In the genomic region with DNA sequence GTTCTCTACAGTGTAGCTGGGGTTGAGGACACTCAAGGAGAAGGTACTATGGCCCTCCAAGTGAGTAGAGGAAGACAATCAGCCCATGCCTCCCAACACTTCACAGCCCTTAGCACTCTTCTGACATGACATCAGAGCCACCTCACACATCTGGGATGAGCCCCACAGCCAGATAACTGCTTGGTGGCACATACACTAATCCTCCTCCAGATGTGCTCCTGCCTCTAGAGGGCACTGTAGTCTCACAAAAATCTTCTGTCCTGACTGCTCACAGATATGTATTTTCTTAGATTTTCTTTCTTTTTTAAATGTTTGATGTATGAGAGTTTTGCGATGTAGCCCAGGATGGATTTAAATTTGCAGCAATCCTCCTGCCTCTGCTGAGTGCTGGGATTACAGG, we compare ENCODE assay signal across 8 mouse cellular contexts. TPM values are rescaled to one million over a fixed set of nuclear protein-coding genes. Genes with fewer than 3 reads are reported as not detected.
DNase-seq lines count a peak whose midpoint lies in the region; ATAC-seq and TF ChIP-seq lines count a peak whose summit lies in the region.
"Had no signal": no experiment of that assay in that cellular context is flagged by ENCODE, and none has a peak within 500 bp of the region (broad histone marks: within the 10 kb centered on the region; RNA-seq: fewer than 3 reads in every experiment).

No protein-coding gene starts in this region.

- intact Hi-C loops in heart, postnatal 36 days (cut with DNase I) = loop anchor here (1.0 to 10.0 kb wide), 3 partner anchors 48 to 184 kb away; no protein-coding TSS in a partner anchor

- no peak overlapping the region for H3K27ac ChIP-seq in layer of hippocampus, adult 2 months

- peaks cover 91% of the 10 kb centered on the region for H3K36me3 ChIP-seq in G1E (replicated peaks)

- no peaks in the 10 kb centered on the region for H3K9me3 ChIP-seq in G1E (replicated peaks)
- H3K9me3 ChIP-seq: megakaryocyte, embryonic 14.5 days had no signal

- no peak for ATAC-seq in G1E (ENCODE audit: extremely low read depth, insufficient number of reproducible peaks, low FRiP score, poor library complexity, severe bottlenecking)

- H3K4me1 ChIP-seq in G1E (ENCODE audit: insufficient read depth, low read depth, low read length) = peaks cover 40% of the 10 kb centered on the region

- no peaks in the 10 kb centered on the region for H3K27me3 ChIP-seq in G1E (ENCODE audit: insufficient read depth, low read length)
- H3K27me3 ChIP-seq: megakaryocyte, embryonic 14.5 days had no signal

- TF ChIP-seq CTCF in layer of hippocampus, adult 2 months (conservative IDR thresholded peaks at IDR 0.05) = peak; percentile 84
- peak; percentile 29; the same call in 1 of the 2 replicates for TF ChIP-seq CTCF in G1E (IDR thresholded peaks at IDR 0.05; ENCODE audit: low read depth, low read length)

- no peak overlapping the region for H3K4me3 ChIP-seq in layer of hippocampus, adult 2 months
- no peak overlapping the region for H3K4me3 ChIP-seq in G1E (ENCODE audit: low read depth, low read length)
- H3K4me3 ChIP-seq: megakaryocyte, embryonic 14.5 days had no signal

- peak in 1 of 2 experiments; percentile 56 for DNase-seq in layer of hippocampus, adult 2 months (ENCODE audit: low spot score in 2 of 2)
- no peak for DNase-seq in layer of hippocampus, postnatal 14 days (ENCODE audit: low spot score in 2 of 2)
- DNase-seq in G1E (ENCODE audit: low spot score) = no peak
- peak; percentile 41 to 73 for DNase-seq in adrenal gland, postnatal 36 days
- peak; percentile 56 to 57 for DNase-seq in heart, postnatal 36 days
- peak; percentile 32 to 68 for DNase-seq in lung, adult 18-20 months
- peak; percentile 41 to 60 for DNase-seq in spleen, postnatal 36 days (ENCODE audit: low spot score in 2 of 2)

RNA-seq across cellular contexts. Expression of a gene that starts 11.1 kb away (rescaled TPM):
- total RNA-seq in layer of hippocampus, adult 2 months (2021) = 10 to 100 TPM; 89.8 to 90.7 TPM
- total RNA-seq in layer of hippocampus, postnatal 14 days (2021) = 100 to 1,000 TPM in 1 of 2 experiments, 10 to 100 TPM in 1; 95.9 to 105 TPM
- total RNA-seq in G1E (2014; fragmentation: Nextera tagmentation) (105 TPM in 2 replicates), G1E (2017) (319 and 383 TPM in 2 replicates)
- 49.5 and 52.0 TPM in 2 replicates for polyA plus RNA-seq in G1E (2012)
- total RNA-seq in adrenal gland, postnatal 36 days (2021) = 10 to 100 TPM; 69.1 to 70.8 TPM
- 10 to 100 TPM; 33.6 to 35.7 TPM for total RNA-seq in heart, postnatal 36 days (2021)

RNA-seq across cellular contexts. Expression of a gene that starts 24.2 kb away (rescaled TPM):
- total RNA-seq in layer of hippocampus, adult 2 months (2021) = 10 to 100 TPM; 62.4 to 64.4 TPM
- 10 to 100 TPM; 49.0 to 54.2 TPM for total RNA-seq in layer of hippocampus, postnatal 14 days (2021)
- 62.2 and 64.4 TPM in 2 replicates for total RNA-seq in G1E (2014; fragmentation: Nextera tagmentation)
- total RNA-seq in G1E (2017) = 18.6 and 23.7 TPM in 2 replicates
- polyA plus RNA-seq in G1E (2012) = 179 and 193 TPM in 2 replicates
- 10 to 100 TPM; 38.3 to 39.0 TPM for total RNA-seq in adrenal gland, postnatal 36 days (2021)
- total RNA-seq in heart, postnatal 36 days (2021) = 10 to 100 TPM; 28.9 to 37.8 TPM

Comparison
In these comparisons a context has a peak if more than half of its experiments do, and no peak if none do; other contexts are left out.
1. DNase-seq: peak in adrenal gland, postnatal 36 days (2 of 2), heart, postnatal 36 days (2 of 2), lung, adult 18-20 months (2 of 2) and spleen, postnatal 36 days (2 of 2); none in layer of hippocampus, postnatal 14 days (0 of 2) and G1E (single experiment).